Comparison of ENCODE assay signal across 9 mouse cellular contexts in genomic region chr8:106165460-106165859, GRCm38 (mm10). TPM values are rescaled to one million over a fixed set of nuclear protein-coding genes. Genes with fewer than 3 reads are reported as not detected.
A peak's percentile ranks its signal among the peaks of the same experiment; 100 is the strongest.
DNase-seq lines count a peak whose midpoint lies in the region; ATAC-seq and TF ChIP-seq lines count a peak whose summit lies in the region.
"Had no signal": no experiment of that assay in that cellular context is flagged by ENCODE, and none has a peak within 500 bp of the region (broad histone marks: within the 10 kb centered on the region; RNA-seq: fewer than 3 reads in every experiment).

No protein-coding gene starts in this region.

- H3K4me2 ChIP-seq in forebrain, embryonic 15.5 days (replicated peaks) = no peak overlapping the region
- H3K4me2 ChIP-seq: limb, embryonic 15.5 days had no signal

- no peak overlapping the region for H3K4me3 ChIP-seq in forebrain, embryonic 10.5 days
- H3K4me3 ChIP-seq in forebrain, embryonic 15.5 days = no peak overlapping the region
- no peak overlapping the region for H3K4me3 ChIP-seq in ES-E14 (ENCODE audit: insufficient read depth in 1 of 2, low read depth in 1 of 2, low read length in 2 of 2, poor library complexity in 1 of 2, severe bottlenecking in 1 of 2)
- H3K4me3 ChIP-seq: limb, embryonic 15.5 days had no signal

- H3K9ac ChIP-seq in forebrain, embryonic 15.5 days (replicated peaks) = no peak overlapping the region
- H3K9ac ChIP-seq in ES-E14 (ENCODE audit: insufficient read depth, low read depth, low read length, poor library complexity, severe bottlenecking) = no peak overlapping the region
- H3K9ac ChIP-seq: limb, embryonic 15.5 days had no signal

- in situ Hi-C loops in ES-E14 (cut with MboI; ENCODE audit: low sequenced_read_pairs in 2 of 2, unreplicated experiment in 2 of 2) = no loop called here

- no peaks in the 10 kb centered on the region for H3K27me3 ChIP-seq in forebrain, embryonic 10.5 days (ENCODE audit: poor library complexity, severe bottlenecking)
- H3K27me3 ChIP-seq in forebrain, embryonic 15.5 days = no peaks in the 10 kb centered on the region
- H3K27me3 ChIP-seq: limb, embryonic 15.5 days had no signal

- no peaks in the 10 kb centered on the region for H3K9me3 ChIP-seq in forebrain, embryonic 10.5 days
- H3K9me3 ChIP-seq in forebrain, embryonic 15.5 days = no peaks in the 10 kb centered on the region
- H3K9me3 ChIP-seq in ES-E14 (ENCODE audit: control insufficient read depth, insufficient read depth, low read depth, low read length) = no peaks in the 10 kb centered on the region
- H3K9me3 ChIP-seq: limb, embryonic 15.5 days had no signal

- H3K27ac ChIP-seq in forebrain, embryonic 10.5 days = no peak overlapping the region
- no peak overlapping the region for H3K27ac ChIP-seq in forebrain, embryonic 15.5 days (replicated peaks)
- H3K27ac ChIP-seq in ES-E14 (ENCODE audit: insufficient read depth, low read depth, low read length, poor library complexity, severe bottlenecking) = no peak overlapping the region
- H3K27ac ChIP-seq: limb, embryonic 15.5 days had no signal

- ATAC-seq in forebrain, embryonic 15.5 days (replicated peaks) = no peak
- ATAC-seq in granulocyte monocyte progenitor cell, adult 5-6 weeks (replicated peaks; ENCODE audit: poor library complexity, severe bottlenecking) = peak; percentile 54
- 0 out of 2 replicates have a peak, but pooled peaks have one; percentile 42 for ATAC-seq in megakaryocyte-erythroid progenitor cell, adult 5-6 weeks (replicated peaks; ENCODE audit: low FRiP score, low TSS enrichment, poor library complexity, severe bottlenecking)

- H3K36me3 ChIP-seq in forebrain, embryonic 10.5 days (replicated peaks) = peaks cover 52% of the 10 kb centered on the region
- peaks cover 37% of the 10 kb centered on the region for H3K36me3 ChIP-seq in forebrain, embryonic 15.5 days
- H3K36me3 ChIP-seq in ES-E14 (ENCODE audit: control insufficient read depth, insufficient read depth, low read length, poor library complexity, severe bottlenecking) = peaks cover 27% of the 10 kb centered on the region

- peaks cover 23% of the 10 kb centered on the region for H3K4me1 ChIP-seq in forebrain, embryonic 10.5 days
- peaks cover 17% of the 10 kb centered on the region for H3K4me1 ChIP-seq in forebrain, embryonic 15.5 days
- peaks cover 0 to 10% of the 10 kb centered on the region in 2 experiments; a peak in 2 of 4 replicates for H3K4me1 ChIP-seq in ES-E14 (ENCODE audit: control insufficient read depth in 2 of 2, insufficient read depth in 2 of 2, low read length in 2 of 2, poor library complexity in 1 of 2)

- 57% methylated on average over 4 of the region's 4 CpGs for WGBS in forebrain, embryonic 10.5 days
- 50% methylated on average over 4 of the region's 4 CpGs for WGBS in forebrain, embryonic 15.5 days

- peak; percentile 55 for DNase-seq in forebrain, embryonic 10.5 days (ENCODE audit: extremely low spot score, low spot score)
- DNase-seq in ES-E14 (ENCODE audit: low read depth, low spot score) = peak; percentile 59
- DNase-seq in cerebellum, adult 9-10 months = peak; percentile 81
- DNase-seq in layer of hippocampus, postnatal 36 days = peak; percentile 49 to 66
- DNase-seq in spleen, postnatal 36 days (ENCODE audit: low spot score in 2 of 2) = peak; percentile 42 to 69

TF ChIP-seq in ES-E14, 5 proteins besides CTCF, POLR2A, EP300 and RAD21:
- TF ChIP-seq HCFC1 (IDR thresholded peaks at IDR 0.05; ENCODE audit: borderline replicate concordance, insufficient read depth, low read length) = no peak
- TF ChIP-seq ZC3H11A (IDR thresholded peaks at IDR 0.05; ENCODE audit: borderline replicate concordance, low read depth, low read length) = peak; percentile 20; the same call in 1 of the 2 replicates

RNA-seq across cellular contexts. Expression of gene Slc7a6, which starts 3.2 kb away (rescaled TPM):
- 86.5 and 87.9 TPM in 2 replicates for polyA plus RNA-seq in forebrain, embryonic 10.5 days (2016; fragmentation: Nextera tagmentation; extraction: Ambion mirVana)
- 62.2 and 69.2 TPM in 2 replicates for polyA plus RNA-seq in forebrain, embryonic 15.5 days (2015; fragmentation: Nextera tagmentation; extraction: Ambion mirVana)
- total RNA-seq in ES-E14 (2012; rRNA removed) = 44.2 and 46.2 TPM in 2 replicates
- total RNA-seq in granulocyte monocyte progenitor cell, adult 5-6 weeks (2014; fragmentation: Nextera tagmentation) = 29.6 and 30.3 TPM in 2 replicates
- total RNA-seq in granulocyte monocyte progenitor cell, adult 5-6 weeks (2017) = 21.9 and 31.5 TPM in 2 replicates
- 10 to 100 TPM; 22.2 to 32.7 TPM for total RNA-seq in layer of hippocampus, postnatal 36 days (2021)
- 2.6 and 4.2 TPM in 2 replicates for total RNA-seq in megakaryocyte-erythroid progenitor cell, adult 5-6 weeks (2014; fragmentation: Nextera tagmentation)
- total RNA-seq in megakaryocyte-erythroid progenitor cell, adult 5-6 weeks (2017) = 5.1 and 6.7 TPM in 2 replicates

RNA-seq across cellular contexts. Expression of gene Pla2g15, which starts 15.3 kb away (rescaled TPM):
- polyA plus RNA-seq in forebrain, embryonic 10.5 days (2016; fragmentation: Nextera tagmentation; extraction: Ambion mirVana) = 12.6 and 14.0 TPM in 2 replicates
- 16.6 and 20.1 TPM in 2 replicates for polyA plus RNA-seq in forebrain, embryonic 15.5 days (2015; fragmentation: Nextera tagmentation; extraction: Ambion mirVana)
- 26.0 and 38.8 TPM in 2 replicates for total RNA-seq in ES-E14 (2012; rRNA removed)
- total RNA-seq in granulocyte monocyte progenitor cell, adult 5-6 weeks (2014; fragmentation: Nextera tagmentation) = 22.9 and 35.4 TPM in 2 replicates
- total RNA-seq in granulocyte monocyte progenitor cell, adult 5-6 weeks (2017) = 12.9 and 17.9 TPM in 2 replicates
- 10 to 100 TPM; 23.8 to 26.0 TPM for total RNA-seq in layer of hippocampus, postnatal 36 days (2021)
- 2.7 and 3.2 TPM in 2 replicates for total RNA-seq in megakaryocyte-erythroid progenitor cell, adult 5-6 weeks (2014; fragmentation: Nextera tagmentation)
- total RNA-seq in megakaryocyte-erythroid progenitor cell, adult 5-6 weeks (2017) = 0.84 and 3.2 TPM in 2 replicates

RNA-seq across cellular contexts. Expression of gene Esrp2, which starts 28.7 kb away (rescaled TPM):
- 2.0 and 2.6 TPM in 2 replicates for polyA plus RNA-seq in forebrain, embryonic 10.5 days (2016; fragmentation: Nextera tagmentation; extraction: Ambion mirVana)
- 0.06 and 0.23 TPM in 2 replicates for polyA plus RNA-seq in forebrain, embryonic 15.5 days (2015; fragmentation: Nextera tagmentation; extraction: Ambion mirVana)
- total RNA-seq in ES-E14 (2012; rRNA removed) = 12.5 and 20.1 TPM in 2 replicates
- total RNA-seq in granulocyte monocyte progenitor cell, adult 5-6 weeks (2014; fragmentation: Nextera tagmentation) = not detected in 2 replicates
- total RNA-seq in granulocyte monocyte progenitor cell, adult 5-6 weeks (2017) = not detected in 2 replicates
- not detected for total RNA-seq in layer of hippocampus, postnatal 36 days (2021)
- 0.68 and 1.4 TPM in 2 replicates for total RNA-seq in megakaryocyte-erythroid progenitor cell, adult 5-6 weeks (2014; fragmentation: Nextera tagmentation)
- not detected in 2 replicates for total RNA-seq in megakaryocyte-erythroid progenitor cell, adult 5-6 weeks (2017)

RNA-seq across cellular contexts. Expression of gene Slc7a6os, which starts 45.3 kb away (rescaled TPM):
- polyA plus RNA-seq in forebrain, embryonic 10.5 days (2016; fragmentation: Nextera tagmentation; extraction: Ambion mirVana) = 36.5 and 37.2 TPM in 2 replicates
- polyA plus RNA-seq in forebrain, embryonic 15.5 days (2015; fragmentation: Nextera tagmentation; extraction: Ambion mirVana) = 41.1 and 43.8 TPM in 2 replicates
- total RNA-seq in ES-E14 (2012; rRNA removed) = 66.2 and 69.1 TPM in 2 replicates
- total RNA-seq in granulocyte monocyte progenitor cell, adult 5-6 weeks (2014; fragmentation: Nextera tagmentation) = 35.9 and 45.8 TPM in 2 replicates
- 36.2 and 37.2 TPM in 2 replicates for total RNA-seq in granulocyte monocyte progenitor cell, adult 5-6 weeks (2017)
- total RNA-seq in layer of hippocampus, postnatal 36 days (2021) = 10 to 100 TPM; 23.5 to 23.9 TPM
- 32.7 and 47.9 TPM in 2 replicates for total RNA-seq in megakaryocyte-erythroid progenitor cell, adult 5-6 weeks (2014; fragmentation: Nextera tagmentation)
- total RNA-seq in megakaryocyte-erythroid progenitor cell, adult 5-6 weeks (2017) = 50.5 and 58.1 TPM in 2 replicates

RNA-seq across cellular contexts. Expression of gene Prmt7, which starts 45.3 kb away (rescaled TPM):
- 88.6 and 89.1 TPM in 2 replicates for polyA plus RNA-seq in forebrain, embryonic 10.5 days (2016; fragmentation: Nextera tagmentation; extraction: Ambion mirVana)
- polyA plus RNA-seq in forebrain, embryonic 15.5 days (2015; fragmentation: Nextera tagmentation; extraction: Ambion mirVana) = 50.5 and 52.9 TPM in 2 replicates
- 55.8 and 66.1 TPM in 2 replicates for total RNA-seq in ES-E14 (2012; rRNA removed)
- total RNA-seq in granulocyte monocyte progenitor cell, adult 5-6 weeks (2014; fragmentation: Nextera tagmentation) = 22.9 and 31.2 TPM in 2 replicates
- 46.4 and 66.3 TPM in 2 replicates for total RNA-seq in granulocyte monocyte progenitor cell, adult 5-6 weeks (2017)
- 10 to 100 TPM; 33.8 to 36.8 TPM for total RNA-seq in layer of hippocampus, postnatal 36 days (2021)
- total RNA-seq in megakaryocyte-erythroid progenitor cell, adult 5-6 weeks (2014; fragmentation: Nextera tagmentation) = 30.3 and 47.7 TPM in 2 replicates
- 55.0 and 60.4 TPM in 2 replicates for total RNA-seq in megakaryocyte-erythroid progenitor cell, adult 5-6 weeks (2017)
